Mouse (Mus musculus): ENCODE measurements around the gene Gm26897. TPM values are rescaled to one million over a fixed set of nuclear protein-coding genes. Genes with fewer than 3 reads are reported as not detected.

Gm26897 gene
- polyA plus RNA-seq, 1 experiment from 2014 or later: not detected

DNA sequence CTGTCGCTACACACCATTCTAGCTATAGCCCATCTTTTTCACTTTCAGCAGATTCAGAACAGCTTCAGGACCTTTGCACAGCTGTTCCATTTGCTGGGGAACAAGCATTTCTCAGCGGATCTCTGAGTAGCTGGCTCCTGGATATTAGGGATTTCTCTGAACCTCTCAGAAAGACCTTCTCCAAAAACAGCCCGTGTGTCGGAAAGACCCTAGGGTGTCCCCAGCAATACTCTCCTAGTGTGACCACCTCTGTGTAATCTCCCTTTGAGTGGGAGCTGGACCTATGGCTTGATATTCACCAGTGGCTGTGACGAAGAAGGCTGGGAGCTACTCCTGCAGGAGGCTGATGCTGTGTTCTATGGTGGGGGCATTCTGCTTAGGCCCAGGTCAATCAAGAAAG lies 44.4 kb downstream of the Gm26897 start:
- Histone ChIP-seq H3K4me1 (ENCODE audit: control insufficient read depth, insufficient read depth, low read depth, low read length) (peaks cover 2% of the 10 kb centered on the region), H3K9me3 (ENCODE audit: control insufficient read depth, low read length) (no peaks in the 10 kb centered on the region), H3K4me3 (ENCODE audit: low read length) (no peak overlapping the region), H3K27me3 (replicated peaks; ENCODE audit: control insufficient read depth, insufficient read depth, low read length) (no peaks in the 10 kb centered on the region), H3K9ac (ENCODE audit: low read depth, low read length) (no peak overlapping the region), H3K36me3 (ENCODE audit: control insufficient read depth, insufficient read depth, low read length) (no peaks in the 10 kb centered on the region), H3K4me2 (ENCODE audit: low read length) (no peak overlapping the region), H3K27ac (ENCODE audit: low read depth, low read length) (no peak overlapping the region)
- WGBS: 66% methylated on average over 5 of the region's 5 CpGs
- ATAC-seq: no peak

DNA sequence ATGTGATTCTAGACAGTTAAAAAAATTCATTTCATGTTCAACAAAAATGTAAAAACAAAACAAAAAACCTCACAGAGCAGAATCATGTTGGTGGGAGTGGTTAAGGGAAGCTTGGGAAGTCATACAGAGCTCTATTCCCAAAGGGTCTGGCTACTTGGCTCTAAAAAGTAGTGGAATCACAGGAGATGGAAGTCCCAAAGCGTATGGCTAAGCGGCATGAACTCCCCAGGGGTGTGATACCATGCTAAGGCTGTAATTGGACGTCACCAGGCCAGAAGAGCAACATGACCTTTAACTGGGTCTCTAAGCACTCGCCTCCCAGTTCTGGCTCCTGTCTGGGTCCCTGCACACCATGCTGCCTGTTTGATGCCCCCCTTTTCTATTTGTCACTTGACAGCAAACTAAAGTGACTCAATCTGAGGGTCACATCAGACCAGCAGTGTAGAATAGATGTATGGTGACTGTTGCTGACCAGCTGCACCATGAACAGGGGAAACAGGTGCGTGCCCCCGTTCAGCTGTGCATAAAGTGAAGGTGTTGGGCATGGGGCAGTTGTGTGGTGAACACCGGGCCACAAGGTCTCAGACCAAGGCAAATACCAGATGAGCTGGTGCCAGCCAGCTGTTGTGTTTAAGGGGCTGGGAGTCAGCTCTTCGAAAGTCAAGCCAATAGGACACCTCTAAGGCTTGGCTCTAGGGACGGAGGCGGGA lies 46.2 kb downstream of the Gm26897 start:
- 85% methylated on average over 10 of the region's 10 CpGs for WGBS
- H3K27me3 ChIP-seq (replicated peaks; ENCODE audit: control insufficient read depth, insufficient read depth, low read length): no peaks in the 10 kb centered on the region
- no peak overlapping the region for H3K27ac ChIP-seq (ENCODE audit: low read depth, low read length)
- H3K9me3 ChIP-seq (ENCODE audit: control insufficient read depth, low read length): no peaks in the 10 kb centered on the region
- H3K4me1 ChIP-seq (ENCODE audit: control insufficient read depth, insufficient read depth, low read depth, low read length): no peaks in the 10 kb centered on the region
- H3K4me2 ChIP-seq (ENCODE audit: low read length): no peak overlapping the region
- H3K4me3 ChIP-seq (ENCODE audit: low read length): no peak overlapping the region
- no peak for ATAC-seq
- H3K9ac ChIP-seq (ENCODE audit: low read depth, low read length): no peak overlapping the region
- H3K36me3 ChIP-seq (ENCODE audit: control insufficient read depth, insufficient read depth, low read length): no peaks in the 10 kb centered on the region
